Mouse (Mus musculus): ENCODE results near the gene Gldc.

GRCm38 (mm10) chr19:30125670-30126059, 49.6 kb downstream of the Gldc start:
- TF ChIP-seq GATA1 (IDR thresholded peaks at IDR 0.05; ENCODE audit: borderline replicate concordance, low read length) (no peak), FLI1 (IDR thresholded peaks at IDR 0.05; ENCODE audit: low read length) (no peak)

All from megakaryocyte, embryonic 14.5 days (primary cell).